Mouse (Mus musculus) testis, postnatal 10 days (tissue): ENCODE measurements around the gene Lemd2.
A peak's percentile ranks its signal among the peaks of the same experiment; 100 is the strongest.
"Not testable (repeated sequence)": the region's sequence is repeated elsewhere in the genome, so short reads cannot be mapped to it uniquely, and the experiment has no call there.

ENCODE experiments used
- DNase-seq: peaks from one replicate; pipeline ENCODE4 v3.0.0; 2021; ENCODE audit warnings: low spot score

Gene Lemd2

GRCm38 (mm10) chr17:27204075-27204909, at the start of gene Lemd2:
Gene Lemd2, minus strand, starts transcription at chr17:27204469.
- DNase-seq: peak; percentile 97

GRCm38 (mm10) chr17:27251150-27251549, 46.9 kb upstream of the Lemd2 start:
- no peak for DNase-seq

GRCm38 (mm10) chr17:27250461-27250860, 46.2 kb upstream of the Lemd2 start:
- DNase-seq: no peak

- DNase-seq: no peak
Measured at GRCm38 (mm10) chr17:27249073-27249472, 44.8 kb upstream of the Lemd2 start.

- no peak for DNase-seq
Measured at GRCm38 (mm10) chr17:27247680-27248386, 43.6 kb upstream of the Lemd2 start.

GRCm38 (mm10) chr17:27245851-27246381, 41.6 kb upstream of the Lemd2 start:
- no peak for DNase-seq

GRCm38 (mm10) chr17:27244912-27245311, 40.6 kb upstream of the Lemd2 start:
- DNase-seq: no peak

GRCm38 (mm10) chr17:27242194-27243189, 38.2 kb upstream of the Lemd2 start:
- peak; percentile 81 for DNase-seq

- peak; percentile 95 for DNase-seq
Measured at GRCm38 (mm10) chr17:27240556-27241457, 36.5 kb upstream of the Lemd2 start.

GRCm38 (mm10) chr17:27239941-27240340, 35.7 kb upstream of the Lemd2 start:
- DNase-seq: no peak

GRCm38 (mm10) chr17:27238637-27239036, 34.4 kb upstream of the Lemd2 start:
- DNase-seq: no peak

- no peak for DNase-seq
Measured at GRCm38 (mm10) chr17:27237731-27238130, 33.5 kb upstream of the Lemd2 start.

- DNase-seq: no peak
Measured at GRCm38 (mm10) chr17:27233298-27233697, 29.0 kb upstream of the Lemd2 start.

- DNase-seq: no peak
Measured at GRCm38 (mm10) chr17:27232176-27232575, 27.9 kb upstream of the Lemd2 start.

GRCm38 (mm10) chr17:27231586-27231985, 27.3 kb upstream of the Lemd2 start:
- DNase-seq: not testable (repeated sequence)

GRCm38 (mm10) chr17:27231146-27231503, 26.9 kb upstream of the Lemd2 start:
- DNase-seq: no peak

GRCm38 (mm10) chr17:27230455-27231145, 26.3 kb upstream of the Lemd2 start:
- no peak for DNase-seq

GRCm38 (mm10) chr17:27229710-27230454, 25.6 kb upstream of the Lemd2 start:
- no peak for DNase-seq

GRCm38 (mm10) chr17:27228216-27228915, 24.1 kb upstream of the Lemd2 start:
- peak; percentile 96 for DNase-seq
